Mouse (Mus musculus): Measurements from ENCODE around the gene Clpx. TPM values are rescaled to one million over a fixed set of nuclear protein-coding genes. Genes with fewer than 3 reads are reported as not detected.

Clpx gene
- total RNA-seq (2012; rRNA removed) (31.1 and 31.8 TPM in 2 replicates), total RNA-seq (2014; rRNA removed) (45.6 and 51.4 TPM in 2 replicates), polyA plus RNA-seq (2012; ENCODE audit: insufficient read length, low read depth) (34.5 TPM in 2 replicates)

- DNase-seq (ENCODE audit: extremely low read depth), result peak; percentile 99
- Histone ChIP-seq H3K79me2 (replicated peaks; ENCODE audit: control insufficient read depth, extremely low read depth, insufficient read depth, poor library complexity, severe bottlenecking) (peaks cover 14% of the 10 kb centered on the region), H3K27ac (ENCODE audit: insufficient read depth, low read depth) (peak within 1 kb of the TSS; percentile 58; the same call in 1 of the 2 replicates), H3K27me3 (replicated peaks) (no peaks in the 10 kb centered on the region), H3K4me1 (ENCODE audit: control insufficient read depth in 1 of 2, insufficient read depth in 2 of 2) (peaks cover 0 to 23% of the 10 kb centered on the region in 2 experiments; a peak in 3 of 4 replicates), H3K4me3 (replicated peaks in 1 of 3; ENCODE audit: low read depth in 2 of 3, low read length in 2 of 3, poor library complexity in 1 of 3) (peak within 1 kb of the TSS; percentile 81 to 92 (median 89)), H3K9me3 (replicated peaks; ENCODE audit: low read length) (peaks cover 8% of the 10 kb centered on the region), H3K9ac (ENCODE audit: insufficient read depth, low read depth) (peak within 1 kb of the TSS; percentile 100), H3K36me3 (replicated peaks in 1 of 2; ENCODE audit: control insufficient read depth in 1 of 2, insufficient read depth in 1 of 2, low read length in 1 of 2) (peaks cover 8 to 23% of the 10 kb centered on the region in 2 experiments), H3K4me2 (ENCODE audit: insufficient read depth, low read depth, poor library complexity, severe bottlenecking) (peak within 1 kb of the TSS; percentile 88)
- in situ Hi-C loops (cut with MboI; ENCODE audit: low pct_ligation_motif_present, low pct_unique_long_range_greater_than_20kb, low sequenced_read_pairs) (no loop called here), dilution Hi-C loops (cut with MboI; ENCODE audit: extremely low pct_ligation_motif_present, extremely low pct_unique_long_range_greater_than_20kb, low sequenced_read_pairs) (no loop called here)
- TF ChIP-seq NRF1 (IDR thresholded peaks at IDR 0.05; ENCODE audit: low read depth, low read length) (peak; percentile 92), HCFC1 (IDR thresholded peaks at IDR 0.05; ENCODE audit: low read depth, low read length) (peak; percentile 81), UBTF (IDR thresholded peaks at IDR 0.05; ENCODE audit: low read depth, low read length) (no peak), MXI1 (IDR thresholded peaks at IDR 0.05; ENCODE audit: low read depth, low read length) (peak; percentile 73), PAX5 (IDR thresholded peaks at IDR 0.05; ENCODE audit: low read length) (no peak), MEF2A (IDR thresholded peaks at IDR 0.05; ENCODE audit: borderline replicate concordance, low read depth, low read length) (peak; percentile 61; the same call in 1 of the 2 replicates), GABPA (IDR thresholded peaks at IDR 0.05; ENCODE audit: insufficient replicate concordance, low read depth, low read length) (no peak), USF2 (conservative IDR thresholded peaks at IDR 0.05; ENCODE audit: low read depth, low read length) (no peak), RAD21 (IDR thresholded peaks at IDR 0.05; ENCODE audit: low read depth, low read length) (no peak), BHLHE40 (IDR thresholded peaks at IDR 0.05; ENCODE audit: low read depth, low read length) (peak; percentile 40; the same call in 1 of the 2 replicates), JUN (IDR thresholded peaks at IDR 0.05; ENCODE audit: insufficient read depth, low read depth, low read length) (no peak), ETS1 (conservative IDR thresholded peaks at IDR 0.05; ENCODE audit: low read depth, low read length) (no peak), NELFE (IDR thresholded peaks at IDR 0.05; ENCODE audit: low read depth, low read length) (peak; percentile 40; the same call in 1 of the 2 replicates), TCF12 (IDR thresholded peaks at IDR 0.05; ENCODE audit: low read depth, low read length) (0 out of 2 replicates have a peak, but pooled peaks have one; percentile 25), USF1 (IDR thresholded peaks at IDR 0.05; ENCODE audit: low read depth, low read length) (no peak), CHD2 (IDR thresholded peaks at IDR 0.05; ENCODE audit: low read length) (0 out of 2 replicates have a peak, but pooled peaks have one; percentile 48), POLR2A (IDR thresholded peaks at IDR 0.05; ENCODE audit: low read depth, low read length) (peak; percentile 76), MAX (IDR thresholded peaks at IDR 0.05; ENCODE audit: low read length) (peak; percentile 40; the same call in 1 of the 2 replicates), ZC3H11A (IDR thresholded peaks at IDR 0.05; ENCODE audit: low read depth, low read length) (no peak), CTCF (conservative IDR thresholded peaks at IDR 0.05 in 1 of 2, IDR thresholded peaks at IDR 0.05 in 1 of 2; ENCODE audit: low read depth in 2 of 2, low read length in 2 of 2) (no peak), MYC (IDR thresholded peaks at IDR 0.05; ENCODE audit: low read depth, low read length) (0 out of 2 replicates have a peak, but pooled peaks have one; percentile 49), SIN3A (IDR thresholded peaks at IDR 0.05; ENCODE audit: low read length) (peak; percentile 89), POLR2AphosphoS2 (IDR thresholded peaks at IDR 0.05; ENCODE audit: low read depth, low read length) (peak; percentile 46; the same call in 1 of the 2 replicates), EP300 (IDR thresholded peaks at IDR 0.05; ENCODE audit: low read length) (no peak), RCOR1 (conservative IDR thresholded peaks at IDR 0.05; ENCODE audit: low read depth, low read length) (no peak), ZKSCAN1 (IDR thresholded peaks at IDR 0.05; ENCODE audit: borderline replicate concordance, low read depth, low read length) (no peak), JUND (conservative IDR thresholded peaks at IDR 0.05; ENCODE audit: low read depth, low read length) (no peak), KAT2A (IDR thresholded peaks at IDR 0.05; ENCODE audit: insufficient replicate concordance, low read length) (peak; percentile 67; the same call in 1 of the 2 replicates), TBP (conservative IDR thresholded peaks at IDR 0.05; ENCODE audit: low read depth, low read length) (peak; percentile 75; the same call in 1 of the 2 replicates), ELF1 (IDR thresholded peaks at IDR 0.05; ENCODE audit: low read depth, low read length) (peak; percentile 69), ZMIZ1 (IDR thresholded peaks at IDR 0.05; ENCODE audit: low read depth, low read length) (peak; percentile 58; the same call in 1 of the 2 replicates), SMC3 (IDR thresholded peaks at IDR 0.05; ENCODE audit: low read depth, low read length) (no peak), MAZ (IDR thresholded peaks at IDR 0.05; ENCODE audit: low read depth, low read length) (0 out of 2 replicates have a peak, but pooled peaks have one; percentile 41), IRF4 (IDR thresholded peaks at IDR 0.05; ENCODE audit: low read depth, low read length) (no peak), E2F4 (IDR thresholded peaks at IDR 0.05; ENCODE audit: insufficient replicate concordance, low read depth, low read length) (no peak), CHD1 (IDR thresholded peaks at IDR 0.05; ENCODE audit: low read depth, low read length) (no peak), ZNF384 (IDR thresholded peaks at IDR 0.05; ENCODE audit: low read depth, low read length) (no peak), MAFK (IDR thresholded peaks at IDR 0.05; ENCODE audit: insufficient replicate concordance, low read length) (peak; percentile 38; the same call in 1 of the 2 replicates)
Observed at GRCm38 (mm10) chr9:65293973-65294715, at the start of gene Clpx. Gene Clpx, plus strand, starts transcription at chr9:65294260.

Data from CH12.LX (cell line).